Mouse (Mus musculus) megakaryocyte, embryonic 14.5 days (primary cell): ENCODE data around the gene Pcif1. TPM values are rescaled to one million over a fixed set of nuclear protein-coding genes. Genes with fewer than 3 reads are reported as not detected.
A peak's percentile ranks its signal among the peaks of the same experiment; 100 is the strongest.

ENCODE experiments used
- H3K27me3 ChIP-seq: replicated peaks from 2 replicates; pipeline ENCODE3; 2012; ENCODE audit warnings: inconsistent platforms
- H3K36me3 ChIP-seq: replicated peaks from 2 replicates; pipeline ENCODE3; 2012; ENCODE audit warnings: low read length, inconsistent platforms, mixed read lengths
- H3K4me1 ChIP-seq: 2 replicates; pipeline ENCODE4 v1.6.1; 2012; ENCODE audit warnings: inconsistent platforms
- H3K4me3 ChIP-seq: replicated peaks from 2 replicates; pipeline ENCODE3; 2012; ENCODE audit warnings: moderate library complexity, mild to moderate bottlenecking, inconsistent platforms
- H3K9me3 ChIP-seq: 2 replicates; pipeline ENCODE4 v1.6.1; 2012; ENCODE audit warnings: inconsistent platforms
- FLI1 ChIP-seq: IDR thresholded peaks from 2 replicates; pipeline ENCODE4 v1.6.1; 2012; ENCODE audit warnings: low read length, inconsistent platforms, mixed read lengths
- GATA1 ChIP-seq: IDR thresholded peaks from 3 replicates; pipeline ENCODE4 v1.6.1; 2012; ENCODE audit warnings: mixed read lengths, low read length, inconsistent platforms, borderline replicate concordance
- polyA plus RNA-seq: library from polyadenylated mRNA; stranded (reverse); fragments of >175 nt; gene quantifications from 2 replicates; pipeline ENCODE4 v1.2.3, GENCODE M21; 2012; ENCODE audit warnings: low replicate concordance; ENCODE audit not compliant: insufficient read depth

Gene Pcif1
- polyA plus RNA-seq, 1 experiment: 120 TPM

GRCm38 (mm10) chr2:164879568-164880277 lies 619 bp downstream of the Pcif1 start:
- peaks cover 42% of the 10 kb centered on the region for H3K4me1 ChIP-seq
- no peaks in the 10 kb centered on the region for H3K27me3 ChIP-seq
- peak overlapping the region; percentile 97 for H3K4me3 ChIP-seq
- H3K36me3 ChIP-seq: peaks cover 30% of the 10 kb centered on the region
- TF ChIP-seq GATA1: no peak
- TF ChIP-seq FLI1: no peak
- no peaks in the 10 kb centered on the region for H3K9me3 ChIP-seq

DNA sequence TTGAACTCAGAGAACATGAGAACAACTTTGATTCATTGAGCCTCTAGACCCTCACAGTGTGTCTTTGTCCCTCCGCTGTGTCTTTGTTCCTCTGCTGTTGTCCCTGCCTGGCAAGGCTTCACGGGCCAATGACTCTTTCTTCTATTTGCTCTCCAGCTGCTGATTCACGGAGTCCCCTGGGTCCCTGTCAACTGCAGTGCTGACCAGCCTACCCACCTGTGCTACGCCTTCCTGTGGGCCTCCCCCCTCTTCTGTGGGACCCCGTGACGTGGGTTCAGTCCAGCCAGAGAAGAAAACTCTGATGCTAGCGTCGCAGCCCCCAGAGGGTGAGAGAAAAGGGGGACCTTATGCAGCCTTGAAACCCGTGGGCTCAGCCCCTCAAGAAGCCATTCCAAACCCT lies 3.5 kb downstream of the Pcif1 start:
- Histone ChIP-seq H3K4me1 (peaks cover 20% of the 10 kb centered on the region), H3K36me3 (peaks cover 53% of the 10 kb centered on the region), H3K27me3 (no peaks in the 10 kb centered on the region), H3K4me3 (no peak overlapping the region), H3K9me3 (no peaks in the 10 kb centered on the region)
- TF ChIP-seq GATA1 (no peak), FLI1 (no peak)

- peaks cover 21% of the 10 kb centered on the region for H3K4me1 ChIP-seq
- H3K27me3 ChIP-seq: no peaks in the 10 kb centered on the region
- no peak for TF ChIP-seq GATA1
- no peak for TF ChIP-seq FLI1
- no peaks in the 10 kb centered on the region for H3K9me3 ChIP-seq
- peaks cover 84% of the 10 kb centered on the region for H3K36me3 ChIP-seq
- no peak overlapping the region for H3K4me3 ChIP-seq
Measured at GRCm38 (mm10) chr2:164885788-164886187, 6.7 kb downstream of the Pcif1 start.

DNA sequence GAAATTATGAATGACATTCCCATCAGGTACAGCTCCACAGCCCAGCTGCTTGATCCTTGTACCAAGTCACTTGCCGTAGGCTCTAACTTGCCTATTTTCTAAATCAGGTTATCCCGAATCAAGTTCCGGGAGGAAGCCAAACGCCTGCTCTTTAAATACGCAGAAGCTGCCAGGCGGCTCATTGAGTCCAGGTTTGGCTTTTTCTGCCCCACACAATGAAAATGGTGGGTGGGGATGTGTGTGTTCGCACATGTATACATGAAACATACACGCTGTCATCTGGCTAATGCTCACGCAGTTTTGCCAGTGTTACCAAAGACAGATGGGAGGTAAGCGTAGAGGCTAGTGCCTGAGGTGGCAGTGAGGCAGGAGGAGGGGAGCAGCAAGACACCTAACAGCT lies 7.5 kb downstream of the Pcif1 start:
- no peaks in the 10 kb centered on the region for H3K9me3 ChIP-seq
- TF ChIP-seq GATA1 (no peak), FLI1 (no peak)
- peaks cover 93% of the 10 kb centered on the region for H3K36me3 ChIP-seq
- peaks cover 15% of the 10 kb centered on the region for H3K4me1 ChIP-seq
- no peak overlapping the region for H3K4me3 ChIP-seq
- no peaks in the 10 kb centered on the region for H3K27me3 ChIP-seq

- no peak for TF ChIP-seq GATA1
- no peak for TF ChIP-seq FLI1
- no peaks in the 10 kb centered on the region for H3K27me3 ChIP-seq
- H3K9me3 ChIP-seq: no peaks in the 10 kb centered on the region
- H3K36me3 ChIP-seq: peaks cover 100% of the 10 kb centered on the region
- peaks cover 35% of the 10 kb centered on the region for H3K4me1 ChIP-seq
- H3K4me3 ChIP-seq: peak overlapping the region; percentile 29
Measured at GRCm38 (mm10) chr2:164888996-164889395, 9.9 kb downstream of the Pcif1 start.

DNA sequence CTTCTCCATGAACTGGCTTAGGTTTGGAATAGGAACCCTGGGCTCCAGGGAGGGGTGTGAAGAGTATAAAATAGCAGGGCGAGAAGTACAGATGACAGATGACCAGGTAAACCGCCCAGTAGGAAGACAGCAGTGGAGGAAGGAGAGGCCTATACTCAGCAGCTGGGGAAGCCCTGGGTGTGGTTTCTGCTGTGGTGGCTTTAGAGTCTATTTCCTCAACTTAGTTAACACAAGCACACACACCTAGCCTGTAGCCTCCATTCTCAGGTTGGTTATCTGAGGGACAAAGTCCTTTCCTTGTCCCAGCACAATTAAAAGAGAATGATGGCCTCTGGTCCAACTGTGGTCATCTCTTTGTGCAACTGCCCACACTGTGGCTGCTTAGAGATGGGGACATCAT lies 10.9 kb downstream of the Pcif1 start:
- Histone ChIP-seq H3K36me3 (peaks cover 100% of the 10 kb centered on the region), H3K4me3 (no peak overlapping the region), H3K9me3 (no peaks in the 10 kb centered on the region), H3K4me1 (peaks cover 45% of the 10 kb centered on the region), H3K27me3 (no peaks in the 10 kb centered on the region)
- no peak for TF ChIP-seq FLI1
- no peak for TF ChIP-seq GATA1

GRCm38 (mm10) chr2:164890411-164891049 lies 11.4 kb downstream of the Pcif1 start:
- no peak for TF ChIP-seq FLI1
- no peak for TF ChIP-seq GATA1
- Histone ChIP-seq H3K9me3 (no peaks in the 10 kb centered on the region), H3K27me3 (no peaks in the 10 kb centered on the region), H3K4me3 (no peak overlapping the region), H3K36me3 (peaks cover 100% of the 10 kb centered on the region), H3K4me1 (peaks cover 49% of the 10 kb centered on the region)

GRCm38 (mm10) chr2:164891056-164891834 lies 12.1 kb downstream of the Pcif1 start:
- TF ChIP-seq GATA1 (no peak), FLI1 (no peak)
- peaks cover 52% of the 10 kb centered on the region for H3K4me1 ChIP-seq
- no peaks in the 10 kb centered on the region for H3K27me3 ChIP-seq
- H3K36me3 ChIP-seq: peaks cover 100% of the 10 kb centered on the region
- no peak overlapping the region for H3K4me3 ChIP-seq
- no peaks in the 10 kb centered on the region for H3K9me3 ChIP-seq

GRCm38 (mm10) chr2:164891908-164892695 lies 13.0 kb downstream of the Pcif1 start:
- Histone ChIP-seq H3K36me3 (peaks cover 100% of the 10 kb centered on the region), H3K4me1 (peaks cover 52% of the 10 kb centered on the region), H3K27me3 (no peaks in the 10 kb centered on the region), H3K4me3 (no peak overlapping the region), H3K9me3 (no peaks in the 10 kb centered on the region)
- TF ChIP-seq GATA1 (no peak), FLI1 (no peak)
